Mouse (Mus musculus): ENCODE measurements around the gene Ppfibp1. TPM values are rescaled to one million over a fixed set of nuclear protein-coding genes. Genes with fewer than 3 reads are reported as not detected.

The Ppfibp1 gene
- total and polyA plus RNA-seq, 3 experiments = 23.4 to 28.2 (median 28.2) TPM

DNA sequence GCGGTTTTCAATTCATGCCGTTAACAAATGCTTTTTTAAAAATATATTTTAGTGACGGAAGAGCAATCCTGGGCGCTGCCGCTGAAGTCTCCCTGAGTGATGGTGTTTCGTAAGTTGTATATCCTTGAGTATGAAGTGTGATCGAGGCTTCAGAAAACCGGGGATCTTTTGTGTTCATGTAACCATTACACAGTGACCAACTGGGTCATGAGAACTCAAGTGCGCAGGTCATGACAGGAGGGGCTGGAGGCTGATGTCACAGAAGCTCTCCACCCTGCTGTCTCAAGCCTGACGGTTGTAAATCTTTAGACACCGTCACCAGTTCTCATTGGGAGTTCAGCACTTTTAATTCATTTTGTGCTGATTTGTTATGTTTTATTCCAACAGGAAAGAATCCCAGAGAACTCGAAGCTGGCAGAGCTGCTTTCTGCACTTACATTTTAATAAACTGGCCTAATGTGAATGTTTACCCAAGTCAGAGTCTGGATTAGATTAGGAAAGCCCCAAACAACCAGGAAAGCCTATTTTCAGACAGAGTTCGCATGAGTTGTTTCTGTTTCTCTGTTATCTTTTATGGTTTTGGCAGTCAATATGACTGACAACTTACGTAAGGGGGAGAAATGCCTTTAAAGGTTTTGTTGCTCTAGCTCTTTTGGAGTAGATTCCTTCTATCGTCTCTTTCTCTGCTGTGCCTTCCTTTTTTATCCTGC, 122.7 kb downstream of the Ppfibp1 start:
- TF ChIP-seq NRF1 (IDR thresholded peaks at IDR 0.05; ENCODE audit: low read depth, low read length) (peak; percentile 79), ZKSCAN1 (IDR thresholded peaks at IDR 0.05; ENCODE audit: borderline replicate concordance, low read depth, low read length) (no peak), EP300 (IDR thresholded peaks at IDR 0.05; ENCODE audit: low read length) (no peak), E2F4 (IDR thresholded peaks at IDR 0.05; ENCODE audit: insufficient replicate concordance, low read depth, low read length) (no peak), MAX (IDR thresholded peaks at IDR 0.05; ENCODE audit: low read length) (0 out of 2 replicates have a peak, but pooled peaks have one; percentile 8), UBTF (IDR thresholded peaks at IDR 0.05; ENCODE audit: low read depth, low read length) (0 out of 2 replicates have a peak, but pooled peaks have one; percentile 3), RCOR1 (conservative IDR thresholded peaks at IDR 0.05; ENCODE audit: low read depth, low read length) (no peak), NELFE (IDR thresholded peaks at IDR 0.05; ENCODE audit: low read depth, low read length) (0 out of 2 replicates have a peak, but pooled peaks have one; percentile 42), ZMIZ1 (IDR thresholded peaks at IDR 0.05; ENCODE audit: low read depth, low read length) (0 out of 2 replicates have a peak, but pooled peaks have one; percentile 3), TBP (conservative IDR thresholded peaks at IDR 0.05; ENCODE audit: low read depth, low read length) (0 out of 2 replicates have a peak, but pooled peaks have one; percentile 55), JUN (IDR thresholded peaks at IDR 0.05; ENCODE audit: insufficient read depth, low read depth, low read length) (no peak), BHLHE40 (IDR thresholded peaks at IDR 0.05; ENCODE audit: low read depth, low read length) (no peak), ETS1 (conservative IDR thresholded peaks at IDR 0.05; ENCODE audit: low read depth, low read length) (no peak), KAT2A (IDR thresholded peaks at IDR 0.05; ENCODE audit: insufficient replicate concordance, low read length) (no peak), USF2 (conservative IDR thresholded peaks at IDR 0.05; ENCODE audit: low read depth, low read length) (no peak), MYC (IDR thresholded peaks at IDR 0.05; ENCODE audit: low read depth, low read length) (no peak), GABPA (IDR thresholded peaks at IDR 0.05; ENCODE audit: insufficient replicate concordance, low read depth, low read length) (no peak), MAZ (IDR thresholded peaks at IDR 0.05; ENCODE audit: low read depth, low read length) (0 out of 2 replicates have a peak, but pooled peaks have one; percentile 24), POLR2A (IDR thresholded peaks at IDR 0.05; ENCODE audit: low read depth, low read length) (peak; percentile 31; the same call in 1 of the 2 replicates)
- no peaks in the 10 kb centered on the region for H3K79me2 ChIP-seq (replicated peaks; ENCODE audit: control insufficient read depth, extremely low read depth, insufficient read depth, poor library complexity, severe bottlenecking)
- H3K4me1 ChIP-seq (ENCODE audit: control insufficient read depth in 1 of 2, insufficient read depth in 2 of 2) = peaks cover 4 to 36% of the 10 kb centered on the region in 2 experiments
- peak overlapping the region; percentile 90 for H3K27ac ChIP-seq (ENCODE audit: insufficient read depth, low read depth)
- peak overlapping the region; percentile 83 for H3K4me2 ChIP-seq (ENCODE audit: insufficient read depth, low read depth, poor library complexity, severe bottlenecking)
- in situ Hi-C loops (cut with MboI; ENCODE audit: low pct_ligation_motif_present, low pct_unique_long_range_greater_than_20kb, low sequenced_read_pairs) (loop anchor here (5.0 to 10.0 kb wide), 2 partner anchors 81 to 234 kb away; partner anchors contain the start of gene Klhl42), dilution Hi-C loops (cut with MboI; ENCODE audit: extremely low pct_ligation_motif_present, extremely low pct_unique_long_range_greater_than_20kb, low sequenced_read_pairs) (no loop called here)
- H3K4me3 ChIP-seq (replicated peaks in 1 of 3; ENCODE audit: low read depth in 2 of 3, low read length in 2 of 3, poor library complexity in 1 of 3) = peak overlapping the region; percentile 32 to 53 (median 38)
- DNase-seq (ENCODE audit: extremely low read depth) = peak; percentile 84
- no peaks in the 10 kb centered on the region for H3K27me3 ChIP-seq (replicated peaks)
- H3K9me3 ChIP-seq (replicated peaks; ENCODE audit: low read length) = no peaks in the 10 kb centered on the region
- peaks cover 3 to 37% of the 10 kb centered on the region in 2 experiments for H3K36me3 ChIP-seq (replicated peaks in 1 of 2; ENCODE audit: control insufficient read depth in 1 of 2, insufficient read depth in 1 of 2, low read length in 1 of 2)
- peak overlapping the region; percentile 93 for H3K9ac ChIP-seq (ENCODE audit: insufficient read depth, low read depth)
